Mouse (Mus musculus): ENCODE measurements around the gene Gm38392.

GRCm38 (mm10) chr3:88213019-88213418 lies 74.0 kb downstream of the Gm38392 start:
- TF ChIP-seq CTCF (IDR thresholded peaks at IDR 0.05; ENCODE audit: borderline replicate concordance, insufficient read depth, low read depth, low read length), result no peak
- no peak for TF ChIP-seq POLR2A (IDR thresholded peaks at IDR 0.05; ENCODE audit: borderline replicate concordance, insufficient read depth, low read length)

Measured in cerebellum, adult 2 months (tissue).